Mouse (Mus musculus) granulocyte monocyte progenitor cell, adult 5-6 weeks (primary cell): ENCODE data around the gene Ptprc. TPM values are rescaled to one million over a fixed set of nuclear protein-coding genes. Genes with fewer than 3 reads are reported as not detected.

Experiments used
- ATAC-seq: replicated peaks from 2 replicates; pipeline ENCODE4 v1.8.0; 2016; ENCODE audit warnings: mild to moderate bottlenecking, moderate TSS enrichment, inconsistent platforms; ENCODE audit not compliant: poor library complexity, severe bottlenecking
- total RNA-seq, 2 experiments: library from RNA; stranded (forward) in 1 of 2; stranded (reverse) in 1 of 2; fragments of 200-712, 200-1000 nt in 1 of 2; fragments of >200 nt in 1 of 2; fragmentation: Nextera tagmentation in 1 of 2; gene quantifications; 2 replicates each; pipeline ENCODE4 v1.2.3; 2014 to 2017

Gene Ptprc
- total RNA-seq, 2 experiments from 2014 or later, result 122 to 166 TPM

DNA sequence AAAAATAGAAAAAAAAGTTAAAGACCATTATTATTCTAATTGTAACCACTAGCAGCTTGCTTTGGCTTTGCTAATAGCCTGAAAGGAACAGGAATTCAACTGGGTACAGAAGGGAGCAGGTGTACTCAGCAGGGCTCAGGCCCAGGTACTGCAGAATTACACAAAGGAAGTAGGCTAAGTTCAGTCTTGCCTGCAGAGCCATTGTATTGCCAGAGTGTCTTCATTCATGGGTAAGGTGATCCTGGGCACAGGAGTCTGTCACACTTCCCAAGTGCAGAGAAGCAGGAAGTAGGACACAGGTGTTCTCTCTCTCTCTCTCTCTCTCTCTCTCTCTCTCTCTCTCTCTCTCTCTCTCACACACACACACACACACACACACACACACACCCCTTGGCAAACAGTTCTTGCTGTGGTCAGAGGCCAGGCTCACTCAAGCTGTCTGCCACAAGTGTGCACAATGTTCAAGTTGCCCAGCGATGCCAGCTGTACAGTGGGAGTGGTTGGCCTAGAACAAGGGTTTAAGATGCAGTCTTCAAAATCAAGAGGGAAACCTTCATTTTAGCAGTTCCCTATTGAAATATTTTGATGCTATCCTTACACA is 21.2 kb downstream of the Ptprc start:
- ATAC-seq, result no peak

- ATAC-seq, result 0 out of 2 replicates have a peak, but pooled peaks have one; percentile 41
Measured at GRCm38 (mm10) chr1:138153126-138153525, 22.4 kb downstream of the Ptprc start.

GRCm38 (mm10) chr1:138148844-138149243 is 26.7 kb downstream of the Ptprc start:
- ATAC-seq, result no peak

- peak; percentile 96 for ATAC-seq
Measured at GRCm38 (mm10) chr1:138145571-138145970, 29.9 kb downstream of the Ptprc start.

- ATAC-seq, result peak; percentile 7; the same call in 1 of the 2 replicates
Measured at GRCm38 (mm10) chr1:138145148-138145547, 30.4 kb downstream of the Ptprc start.

GRCm38 (mm10) chr1:138144365-138144764 is 31.1 kb downstream of the Ptprc start:
- ATAC-seq, result no peak

DNA sequence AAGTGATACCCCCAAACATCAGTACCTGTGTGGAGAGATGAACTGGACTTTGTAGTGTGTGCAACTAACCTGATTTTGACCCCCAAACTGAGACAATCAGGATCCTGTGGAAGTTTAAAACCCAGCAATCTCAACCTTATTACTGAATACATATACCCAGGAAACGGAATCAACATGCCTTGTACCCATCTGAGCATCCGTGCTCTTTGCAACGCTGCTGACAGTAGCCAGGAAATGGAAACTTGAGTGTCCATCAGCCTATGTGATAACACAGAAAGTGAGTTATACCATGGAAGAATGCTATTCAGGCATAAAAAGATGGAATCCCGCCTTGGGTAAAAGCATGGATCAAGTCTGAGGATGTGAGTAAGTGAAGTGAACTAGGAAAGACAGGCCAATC is 34.7 kb downstream of the Ptprc start:
- ATAC-seq, result no peak

DNA sequence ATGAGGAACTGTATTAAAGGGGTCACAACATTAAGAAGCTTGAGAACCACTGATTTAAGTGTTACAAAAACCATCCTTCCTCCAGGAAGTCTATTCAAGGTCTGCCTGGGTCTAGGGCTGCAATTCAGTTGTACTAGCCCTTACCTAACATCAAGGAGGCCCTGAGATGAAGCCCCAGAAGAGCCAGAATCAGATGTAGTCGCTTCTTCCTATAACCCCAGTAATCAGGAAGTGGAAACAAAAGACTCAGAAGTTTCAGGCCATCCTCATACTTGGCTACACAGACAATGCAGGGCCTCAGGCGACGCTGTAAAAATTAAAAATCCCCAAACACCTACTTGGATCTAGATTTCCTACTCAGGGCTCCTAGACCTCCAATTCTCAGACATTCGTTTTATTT is 37.8 kb downstream of the Ptprc start:
- peak; percentile 42 for ATAC-seq

- ATAC-seq, result 0 out of 2 replicates have a peak, but pooled peaks have one; percentile 1
Measured at GRCm38 (mm10) chr1:138137024-138137577, 38.4 kb downstream of the Ptprc start.

GRCm38 (mm10) chr1:138136373-138136779 is 39.1 kb downstream of the Ptprc start:
- peak; percentile 90 for ATAC-seq

GRCm38 (mm10) chr1:138135637-138136372 is 39.7 kb downstream of the Ptprc start:
- no peak for ATAC-seq

DNA sequence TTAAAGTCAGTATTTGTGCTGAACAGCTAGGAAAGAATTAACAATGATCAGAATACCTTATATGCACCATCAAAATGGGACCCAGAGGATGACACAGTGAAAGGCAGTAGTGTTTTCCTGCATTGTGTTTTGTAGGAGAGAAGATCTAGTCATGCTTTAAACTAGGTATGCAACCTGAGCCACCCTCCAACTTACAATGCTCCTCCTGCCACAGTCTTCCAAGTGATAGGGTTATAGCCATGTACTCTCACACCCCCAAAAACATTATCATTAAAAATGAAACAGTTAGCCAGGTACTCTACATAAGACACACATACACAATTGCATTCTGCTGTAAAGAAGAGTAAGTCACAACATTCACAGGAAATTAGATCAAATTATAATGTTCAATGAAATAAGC is 40.4 kb downstream of the Ptprc start:
- ATAC-seq, result no peak

GRCm38 (mm10) chr1:138134324-138134723 is 41.2 kb downstream of the Ptprc start:
- peak; percentile 16 for ATAC-seq

DNA sequence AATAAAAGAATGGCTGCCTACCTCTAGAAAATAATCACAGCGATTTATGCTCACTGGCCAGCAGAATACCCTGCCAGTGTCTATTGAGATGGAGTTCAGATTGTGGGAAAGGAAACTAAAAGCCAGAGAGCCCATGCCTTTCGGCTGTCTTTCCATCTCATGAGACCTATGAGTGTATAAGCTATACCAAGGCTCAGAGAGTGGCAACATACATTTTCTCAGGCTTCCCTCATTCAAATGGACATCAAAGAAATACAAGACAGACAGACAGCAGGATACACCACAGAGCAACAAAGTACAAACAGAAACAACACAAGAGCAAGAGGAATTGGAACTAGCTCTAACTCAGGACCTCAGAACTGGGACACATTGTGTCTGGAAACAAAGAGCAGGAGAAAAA is 43.8 kb downstream of the Ptprc start:
- no peak for ATAC-seq

- peak; percentile 52 for ATAC-seq
Measured at GRCm38 (mm10) chr1:138130145-138130544, 45.4 kb downstream of the Ptprc start.

GRCm38 (mm10) chr1:138126843-138127242 is 48.7 kb downstream of the Ptprc start:
- ATAC-seq, result no peak

DNA sequence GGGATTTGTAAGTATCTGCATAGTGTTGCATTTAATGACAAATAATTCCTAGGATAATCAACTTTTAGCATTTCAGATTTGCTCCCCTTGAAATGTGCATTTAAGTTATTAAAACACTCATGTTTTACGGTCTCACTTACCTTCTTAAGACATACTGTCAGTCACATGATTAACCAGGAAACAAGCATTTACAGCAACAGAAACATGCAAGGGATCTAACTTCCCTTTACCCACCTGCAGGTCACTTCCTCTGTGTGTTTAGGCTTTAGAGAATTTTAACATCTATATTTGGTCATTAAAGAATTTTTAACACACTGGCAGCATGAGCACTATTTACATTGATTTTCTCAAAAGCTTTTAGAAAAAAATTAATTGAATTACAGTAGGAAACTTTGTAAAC is 50.2 kb downstream of the Ptprc start:
- ATAC-seq, result peak; percentile 84

- ATAC-seq, result peak; percentile 33
Measured at GRCm38 (mm10) chr1:138123866-138124265, 51.6 kb downstream of the Ptprc start.

- no peak for ATAC-seq
Measured at GRCm38 (mm10) chr1:138119895-138120294, 55.6 kb downstream of the Ptprc start.

DNA sequence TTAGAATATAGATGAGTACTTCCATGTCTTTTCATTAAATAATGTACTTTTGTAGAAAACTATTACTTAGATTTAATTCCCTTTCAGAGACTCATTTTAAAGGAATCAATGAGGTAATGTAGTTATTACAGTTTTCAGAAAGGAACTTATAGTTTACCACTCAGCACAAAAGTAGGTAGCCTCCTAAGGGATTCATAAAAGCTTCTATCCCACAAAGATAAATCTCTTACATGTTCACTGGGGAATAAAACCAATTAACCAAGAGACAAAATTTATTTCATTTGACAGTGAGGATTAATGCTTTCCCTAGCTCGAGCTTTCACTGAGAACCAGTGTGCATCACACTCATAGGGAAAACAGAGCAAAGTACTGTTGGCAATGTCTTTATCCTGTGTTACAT is 82.3 kb downstream of the Ptprc start:
- ATAC-seq, result no peak

- ATAC-seq, result peak; percentile 69
Measured at GRCm38 (mm10) chr1:138085810-138086209, 89.7 kb downstream of the Ptprc start.

DNA sequence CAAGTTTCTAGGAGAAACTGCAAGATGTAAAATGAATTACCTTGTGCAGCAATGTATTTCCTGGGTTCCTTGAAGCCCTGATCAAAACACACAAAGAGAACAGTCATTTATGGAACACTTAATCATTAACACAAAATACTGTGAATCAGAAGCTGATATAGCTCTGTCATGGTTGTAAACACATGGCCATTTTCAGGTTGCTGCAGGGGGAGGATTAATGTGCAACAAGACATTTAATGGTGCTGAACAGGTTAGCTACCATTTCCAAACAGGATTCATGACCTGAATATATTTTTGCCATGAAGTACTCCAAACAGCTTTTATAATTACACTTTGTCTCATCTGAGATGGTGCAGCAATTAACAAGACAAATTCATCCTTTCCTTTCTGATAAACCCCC is 91.8 kb downstream of the Ptprc start:
- ATAC-seq, result no peak
